Mouse (Mus musculus): ENCODE data around the gene Cdc25b.

The Cdc25b gene

GRCm38 (mm10) chr2:131186771-131187601 is at the start of gene Cdc25b, which contains the start of gene Spef1:
Cdc25b (plus strand) TSS chr2:131186949.
Spef1 (minus strand) TSS chr2:131187282.
- DNase-seq (ENCODE audit: low read depth) = no peak

- no peak for DNase-seq (ENCODE audit: low read depth)
Observed at GRCm38 (mm10) chr2:131138296-131138695, 48.5 kb upstream of the Cdc25b start.

GRCm38 (mm10) chr2:131138760-131139159 is 48.0 kb upstream of the Cdc25b start:
- no peak for DNase-seq (ENCODE audit: low read depth)

- no peak for DNase-seq (ENCODE audit: low read depth)
Observed at GRCm38 (mm10) chr2:131139287-131139686, 47.5 kb upstream of the Cdc25b start.

GRCm38 (mm10) chr2:131139886-131140532 is 46.7 kb upstream of the Cdc25b start:
- DNase-seq (ENCODE audit: low read depth) = no peak

DNA sequence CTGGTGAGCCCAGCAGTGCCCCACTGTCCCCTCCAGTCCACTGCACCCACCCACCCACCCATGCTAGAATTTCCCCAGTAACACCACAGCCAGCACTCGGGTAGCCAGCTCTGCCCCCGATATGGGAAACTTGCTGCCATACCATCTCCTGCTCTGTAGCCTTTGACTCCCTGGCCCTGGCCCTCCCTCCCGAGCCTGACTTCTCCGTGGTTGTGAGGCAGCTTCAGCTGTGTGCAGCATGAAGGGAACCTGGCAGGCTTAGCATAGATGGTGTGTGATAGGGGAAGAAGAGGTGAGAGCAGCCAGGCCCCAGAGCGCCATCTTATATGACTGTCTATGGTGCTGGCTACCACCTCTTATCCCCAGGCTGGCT is 46.2 kb upstream of the Cdc25b start:
- DNase-seq (ENCODE audit: low read depth) = no peak

GRCm38 (mm10) chr2:131141336-131141986 is 45.3 kb upstream of the Cdc25b start:
- DNase-seq (ENCODE audit: low read depth) = no peak

GRCm38 (mm10) chr2:131142592-131142991 is 44.2 kb upstream of the Cdc25b start:
- DNase-seq (ENCODE audit: low read depth) = no peak

- DNase-seq (ENCODE audit: low read depth) = no peak
Observed at GRCm38 (mm10) chr2:131143007-131143780, 43.6 kb upstream of the Cdc25b start.

GRCm38 (mm10) chr2:131145121-131145520 is 41.6 kb upstream of the Cdc25b start:
- DNase-seq (ENCODE audit: low read depth) = no peak

- DNase-seq (ENCODE audit: low read depth) = no peak
Observed at GRCm38 (mm10) chr2:131145536-131145935, 41.2 kb upstream of the Cdc25b start.

DNA sequence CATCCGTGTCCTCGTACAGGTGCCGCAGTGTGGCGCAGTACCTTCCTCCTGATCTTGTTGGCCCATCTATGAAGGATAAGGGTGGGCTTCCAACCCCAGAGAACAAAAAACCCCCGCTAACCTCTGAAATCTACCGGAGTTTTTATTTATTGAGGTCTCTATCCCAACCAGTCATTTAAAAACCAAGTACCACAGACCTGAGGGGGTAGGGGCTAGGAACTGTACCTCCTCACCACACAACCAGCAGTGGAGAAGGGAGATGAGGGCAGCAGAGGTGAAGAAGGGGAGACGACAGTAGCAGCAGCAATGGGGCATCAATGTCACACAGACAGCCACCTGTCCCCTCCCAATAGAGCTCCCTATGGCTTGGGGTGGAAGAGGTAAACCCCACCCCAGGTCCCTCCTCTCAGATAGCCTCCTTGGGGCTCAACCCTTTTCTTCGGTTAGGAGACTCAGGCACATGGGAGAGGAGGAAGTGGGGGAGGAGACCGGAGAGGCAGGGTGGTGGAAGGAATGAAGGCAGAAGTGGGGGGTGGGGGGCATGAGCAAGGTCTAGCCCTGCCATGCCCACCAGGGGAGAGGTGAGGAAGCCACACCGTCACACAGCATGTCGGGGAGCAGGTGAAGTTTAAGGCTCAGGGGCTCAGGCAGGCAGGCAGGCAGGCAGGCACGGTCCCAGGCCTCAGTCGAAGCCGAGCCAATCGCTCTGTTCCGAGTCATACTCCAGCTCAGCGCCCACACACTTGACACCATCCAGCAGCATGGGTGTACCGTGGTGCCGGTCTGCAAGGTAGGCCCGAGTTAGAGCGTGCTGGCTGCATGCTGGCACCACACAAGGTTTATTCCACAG is 40.3 kb upstream of the Cdc25b start:
- DNase-seq (ENCODE audit: low read depth) = no peak

- DNase-seq (ENCODE audit: low read depth) = no peak
Observed at GRCm38 (mm10) chr2:131147043-131147365, 39.7 kb upstream of the Cdc25b start.

DNA sequence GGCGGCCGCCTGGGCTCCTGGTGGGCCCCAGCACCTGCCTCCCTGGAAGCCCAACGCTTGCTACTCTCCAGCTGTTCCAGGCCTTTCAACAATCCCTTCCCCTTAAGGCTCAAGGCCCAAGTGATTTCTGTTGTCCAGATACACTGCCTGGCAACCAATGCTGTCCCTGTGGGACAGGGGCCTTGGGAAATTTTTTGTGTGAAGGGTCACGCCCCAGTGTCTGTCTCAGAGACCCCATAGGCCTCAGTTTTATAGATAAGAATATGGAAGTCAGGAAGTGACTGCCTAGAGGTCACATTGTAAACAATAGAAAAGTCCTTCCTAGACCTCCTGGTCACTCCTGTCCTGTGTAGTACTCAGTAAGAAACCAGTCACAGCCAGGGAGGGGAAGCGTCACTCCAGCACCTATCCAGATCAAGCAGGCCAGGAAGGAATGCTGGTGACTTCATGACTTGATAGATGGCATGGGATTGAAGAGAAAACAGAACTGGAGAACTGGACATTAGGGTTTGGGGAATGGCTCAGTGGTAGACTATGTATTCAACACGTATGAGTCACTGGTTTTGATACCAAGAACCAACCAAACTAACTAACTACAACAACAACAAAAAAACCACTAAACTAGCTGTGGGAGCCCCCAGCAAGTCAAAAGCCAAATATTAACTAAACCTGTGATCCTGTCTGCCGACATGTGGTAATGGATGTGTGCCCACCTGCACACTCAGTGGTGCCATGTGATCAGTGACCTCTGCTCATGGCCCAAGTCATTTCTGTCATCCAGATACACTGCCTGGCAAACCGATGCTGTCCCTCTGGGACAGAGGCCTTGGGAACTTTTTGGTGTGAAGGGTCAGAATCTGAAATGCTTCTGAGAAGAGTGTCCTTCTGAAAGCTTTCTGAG is 38.1 kb upstream of the Cdc25b start:
- DNase-seq (ENCODE audit: low read depth) = no peak

DNA sequence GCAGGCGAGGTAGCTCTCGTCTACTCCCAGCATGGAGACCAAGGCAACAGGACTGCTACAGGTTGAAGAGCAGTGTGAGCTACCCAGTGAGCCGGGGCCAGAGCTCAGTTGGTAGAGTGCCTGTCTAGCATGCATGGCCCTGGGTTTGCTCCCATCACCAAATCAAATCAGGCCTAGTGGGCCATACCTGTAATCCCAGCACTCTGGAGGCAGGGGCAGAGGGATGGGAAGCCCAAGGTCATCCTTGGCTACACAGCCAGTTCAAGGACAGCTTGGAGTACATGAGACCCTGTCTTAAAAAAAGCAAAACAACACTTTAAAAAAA is 37.5 kb upstream of the Cdc25b start:
- DNase-seq (ENCODE audit: low read depth) = no peak

GRCm38 (mm10) chr2:131152166-131152730 is 34.5 kb upstream of the Cdc25b start:
- no peak for DNase-seq (ENCODE audit: low read depth)

DNA sequence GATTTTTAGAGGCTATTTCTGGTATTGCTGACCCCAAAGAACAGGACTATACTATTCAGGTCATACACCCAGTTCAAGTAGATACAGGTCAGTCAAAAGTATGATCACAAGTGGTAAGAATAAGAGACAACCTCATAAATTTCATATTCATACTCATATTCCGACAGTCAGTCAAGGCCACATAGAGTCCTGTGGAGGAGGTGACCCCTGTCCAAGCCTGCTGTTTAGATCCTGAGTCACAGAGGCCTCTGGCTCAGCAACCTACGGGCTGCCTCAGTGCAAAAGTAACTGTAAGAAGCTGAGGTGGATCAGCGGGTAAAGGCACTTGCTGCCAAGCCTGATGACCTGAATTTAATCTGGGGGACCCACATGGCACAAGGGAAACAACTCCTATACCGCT is 32.7 kb upstream of the Cdc25b start:
- DNase-seq (ENCODE audit: low read depth) = no peak

GRCm38 (mm10) chr2:131156987-131157386 is 29.8 kb upstream of the Cdc25b start:
- DNase-seq (ENCODE audit: low read depth) = no peak

DNA sequence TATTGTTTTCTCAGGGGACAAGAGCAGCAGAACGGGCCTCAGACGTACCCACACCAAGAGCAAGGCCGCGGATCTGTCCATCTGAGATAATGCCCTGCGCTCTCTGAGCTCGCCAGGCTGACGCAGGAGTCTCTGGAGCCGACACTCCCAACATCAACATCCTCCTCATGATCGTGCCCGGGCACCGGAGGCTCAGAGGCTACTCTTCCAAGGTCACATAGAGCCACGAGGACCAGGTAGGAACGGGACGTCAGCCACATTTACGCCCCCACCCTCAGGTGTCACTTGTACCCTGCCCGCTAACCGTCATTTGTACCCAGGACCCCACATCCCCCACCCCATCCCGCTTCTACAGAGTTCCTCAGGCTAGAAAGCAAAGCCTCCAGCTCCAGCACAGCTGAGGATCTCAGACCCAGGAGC is 27.2 kb upstream of the Cdc25b start:
- peak; percentile 10 for DNase-seq (ENCODE audit: low read depth)

DNA sequence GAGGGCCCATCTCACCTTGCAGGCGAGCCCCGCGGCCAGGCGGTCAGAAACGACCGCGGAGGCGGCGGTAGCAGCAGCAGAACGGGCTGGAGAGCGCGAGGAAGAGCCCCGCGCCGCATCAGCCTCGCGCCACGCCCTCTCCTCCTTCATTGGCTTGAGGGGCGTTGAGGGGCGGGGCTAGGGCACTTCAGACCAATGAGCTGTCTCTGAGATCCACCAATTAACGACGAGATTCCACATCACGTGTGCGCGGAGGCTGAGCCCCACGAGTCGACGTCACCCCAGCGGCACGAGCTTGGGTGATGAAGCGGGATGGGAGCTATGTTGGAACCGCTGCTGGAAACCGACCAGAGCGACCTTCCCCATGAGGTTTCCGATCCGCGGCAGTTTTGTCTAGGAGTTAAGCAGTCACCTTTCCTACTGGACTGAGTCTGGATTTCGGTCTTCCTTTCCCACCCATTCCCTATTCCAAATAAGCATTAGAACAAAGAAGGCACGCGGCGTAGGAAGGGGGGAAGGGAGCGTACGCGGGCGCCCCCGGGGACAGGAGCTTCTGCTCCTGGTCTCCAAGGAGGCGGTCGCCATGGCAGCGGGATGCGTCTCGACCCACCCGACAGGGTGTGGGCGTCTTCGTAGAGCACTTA is 26.7 kb upstream of the Cdc25b start, which contains the start of gene 1700037H04Rik:
Gene 1700037H04Rik, minus strand, starts transcription at position 144 of the 644 bp plus-strand sequence.
- DNase-seq (ENCODE audit: low read depth) = peak; percentile 98
